Mouse (Mus musculus) lung, adult 10 weeks (tissue): Measurements from ENCODE around the gene Cst9. TPM values are rescaled to one million over a fixed set of nuclear protein-coding genes. Genes with fewer than 3 reads are reported as not detected.

Source experiments
- polyA plus RNA-seq: library from polyadenylated mRNA; stranded (reverse); fragments of 350-450 nt; fragmentation: Illumina TruSeq; extraction: RNeasy Lipid Tissue Mini Kit (QIAGEN cat#74804); gene quantifications from one replicate; pipeline ENCODE4 v1.2.3, GENCODE M21; 2014; ENCODE audit warnings: low read depth, low replicate concordance; ENCODE audit not compliant: insufficient read depth

Cst9 gene
- not detected for polyA plus RNA-seq

DNA sequence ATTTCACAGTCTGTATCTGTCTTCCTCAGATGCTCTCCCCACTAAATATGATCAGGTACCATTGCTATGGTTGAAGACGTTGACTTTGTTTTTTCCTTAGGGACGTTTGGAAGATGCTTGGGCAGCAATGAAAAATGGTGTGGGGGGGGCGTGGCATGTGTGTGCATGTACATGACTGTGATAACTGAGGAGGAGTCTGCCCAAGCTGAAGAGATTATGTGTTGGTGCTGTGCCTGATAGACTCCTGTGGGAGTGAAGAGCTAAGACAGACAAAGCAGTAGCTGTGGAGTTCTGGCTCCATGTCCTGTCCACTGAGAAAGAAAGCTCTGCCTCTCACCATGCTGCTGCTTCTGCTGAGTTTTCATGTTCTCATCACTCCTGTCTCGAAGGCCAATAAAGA, at the start of gene Cst9:
Gene Cst9 (plus strand): TSS at position 236 of the 400 bp plus-strand sequence.

DNA sequence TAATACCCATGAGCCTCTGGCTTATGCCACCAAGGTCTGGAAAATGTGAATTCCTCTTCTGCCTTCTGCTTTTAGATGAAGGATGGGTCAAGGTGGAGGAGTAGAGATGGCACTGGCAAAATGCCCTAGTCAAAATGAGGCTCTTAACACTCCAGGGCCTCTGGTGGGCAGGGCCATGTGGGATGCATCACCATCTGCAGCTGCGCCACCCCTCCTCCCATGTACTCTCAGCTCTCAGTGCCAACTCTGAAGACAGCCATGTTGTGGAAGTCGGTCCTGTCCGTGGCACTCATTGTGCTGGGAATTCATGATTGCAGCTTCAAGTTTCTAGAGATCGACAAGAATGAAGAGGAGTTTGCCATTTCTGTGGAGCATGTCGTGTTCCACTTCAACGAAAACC, 45.8 kb upstream of the Cst9 start, which contains the start of gene Cst12:
Gene Cst12 (plus strand): TSS at position 220 of the 400 bp plus-strand sequence.

DNA sequence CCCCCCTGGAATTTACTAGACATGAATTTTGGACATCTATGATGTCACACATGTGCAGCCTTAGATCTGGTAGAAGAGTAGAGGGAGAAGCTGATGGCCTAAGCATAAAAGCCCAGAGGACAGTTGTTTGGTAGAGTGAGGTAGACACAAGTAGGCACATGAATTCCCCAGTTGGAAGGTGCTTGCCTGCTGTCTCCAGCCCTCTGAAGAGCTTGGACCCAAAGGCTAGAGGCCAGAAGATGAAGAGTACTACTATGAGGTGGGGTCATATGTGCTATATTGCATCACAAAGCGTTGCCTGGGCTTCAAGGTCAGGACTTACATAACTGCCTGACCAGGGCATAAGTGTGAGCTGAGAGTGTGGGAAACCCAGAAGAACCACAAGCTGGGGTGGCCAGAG, 36.5 kb upstream of the Cst9 start, which contains the start of gene Cst8:
Gene Cst8 (plus strand): TSS at position 301 of the 400 bp plus-strand sequence.

DNA sequence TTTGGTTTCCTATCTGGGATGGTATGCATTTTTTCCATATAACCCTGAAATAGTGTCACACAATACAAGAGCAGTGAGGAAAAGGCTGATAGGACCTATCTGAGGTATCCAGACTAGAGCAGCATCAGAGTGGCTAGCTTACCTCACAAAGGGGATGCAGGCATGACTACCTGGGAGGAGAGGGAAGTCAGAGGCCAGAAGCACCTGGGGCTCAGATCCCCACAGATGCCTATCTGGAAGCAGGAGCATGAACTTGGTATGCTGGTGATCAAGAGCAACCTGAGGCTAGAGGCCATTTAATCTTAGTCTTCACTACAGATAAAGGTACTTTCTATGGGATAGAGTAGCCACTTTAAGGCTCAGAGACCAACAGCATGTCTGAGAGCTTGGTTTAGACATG, 15.0 kb upstream of the Cst9 start, which contains the start of gene Cst13:
Gene Cst13 (plus strand): TSS at position 173 of the 400 bp plus-strand sequence.

DNA sequence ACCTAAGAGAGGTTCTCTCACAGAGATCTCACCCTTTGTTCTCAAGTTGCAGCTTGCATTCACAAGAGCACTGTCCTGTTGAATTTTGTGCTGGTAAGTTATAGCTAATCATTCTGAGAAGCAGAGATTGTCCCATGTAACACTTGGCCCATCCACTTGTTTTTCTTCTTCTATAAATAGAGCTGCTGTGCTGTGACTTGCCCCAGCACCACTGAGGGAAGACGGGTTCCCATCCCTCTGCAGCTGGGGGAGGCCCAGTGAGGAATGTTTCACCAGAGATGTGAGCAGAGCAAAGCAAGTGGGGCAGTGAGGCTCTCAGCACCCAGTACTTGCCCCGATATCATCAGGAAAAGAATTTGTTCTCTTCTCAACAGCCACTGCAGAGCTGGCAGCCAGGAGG, 30.0 kb downstream of the Cst9 start, which contains the start of gene 9230104L09Rik:
Gene 9230104L09Rik (minus strand): TSS at position 73 of the 400 bp plus-strand sequence.

DNA sequence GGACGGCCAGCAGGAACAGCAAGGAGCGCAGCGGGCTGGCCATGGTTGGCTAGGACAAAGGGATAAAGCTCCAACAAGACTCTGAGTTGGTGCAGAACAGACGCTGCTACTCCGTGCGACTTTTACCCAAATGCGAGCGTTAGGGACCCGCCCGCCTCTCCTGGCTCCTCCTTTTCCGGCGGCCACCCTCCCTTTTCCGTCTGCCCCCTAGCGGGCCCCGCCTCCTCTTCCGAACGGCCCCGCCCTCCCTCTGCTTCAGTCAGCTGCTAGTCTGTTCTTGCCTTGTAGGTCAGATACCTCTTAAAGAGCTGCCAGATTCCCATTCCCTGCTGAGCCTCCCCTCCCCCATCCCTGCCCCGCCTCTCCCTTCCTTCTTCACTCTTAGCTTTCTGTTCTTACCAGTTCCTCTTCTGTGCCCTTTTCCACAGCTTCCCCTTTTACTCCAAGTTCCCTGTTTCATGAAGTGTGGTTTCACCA, 40.4 kb downstream of the Cst9 start, which contains the start of gene Cst3:
Gene Cst3 (minus strand): TSS at position 358 of the 477 bp plus-strand sequence.

Other genes with a start within 250 kb of the Cst9 start
- 25.8 TPM for gene Nxt1, start 162.5 kb upstream of the Cst9 start, polyA plus RNA-seq
- gene Gzf1, start 154.1 kb upstream of the Cst9 start, polyA plus RNA-seq = 12.4 TPM
- gene Napb, start 102.7 kb upstream of the Cst9 start, polyA plus RNA-seq = 0.53 TPM
- not detected for gene Cstl1, start 84.8 kb upstream of the Cst9 start, polyA plus RNA-seq
- not detected for gene Cst11, start 63.6 kb upstream of the Cst9 start, polyA plus RNA-seq
- gene 8030411F24Rik, start 53.1 kb upstream of the Cst9 start, polyA plus RNA-seq = not detected
- gene Cst12, start 45.8 kb upstream of the Cst9 start, polyA plus RNA-seq = not detected
- gene Cst8, start 36.4 kb upstream of the Cst9 start, polyA plus RNA-seq = 38.4 TPM
- gene Cst13, start 15.1 kb upstream of the Cst9 start, polyA plus RNA-seq = not detected
- gene 9230104L09Rik, start 29.9 kb downstream of the Cst9 start, polyA plus RNA-seq = 37.1 TPM
- 1,631 TPM for gene Cst3, start 40.5 kb downstream of the Cst9 start, polyA plus RNA-seq
- gene Gm1330, start 168.1 kb downstream of the Cst9 start, polyA plus RNA-seq = not detected
- gene Gm10750, start 182.1 kb downstream of the Cst9 start, polyA plus RNA-seq = not detected